Mouse (Mus musculus): Measurements from ENCODE around the gene Rwdd2b.

- TF ChIP-seq HCFC1 (IDR thresholded peaks at IDR 0.05; ENCODE audit: borderline replicate concordance, insufficient read depth, low read length) = no peak
- TF ChIP-seq ZNF384 (IDR thresholded peaks at IDR 0.05; ENCODE audit: low read depth, low read length) = no peak
- no peak for TF ChIP-seq ZC3H11A (IDR thresholded peaks at IDR 0.05; ENCODE audit: borderline replicate concordance, low read depth, low read length)
These were observed at the start of gene Rwdd2b for GRCm38 (mm10) chr16:87440184-87440686.

Measured in ES-E14 (cell line).